Mouse (Mus musculus): ENCODE measurements around the gene Dctn2. TPM values are rescaled to one million over a fixed set of nuclear protein-coding genes. Genes with fewer than 3 reads are reported as not detected.

Gene Dctn2
- total and polyA plus RNA-seq, 2 experiments from 2014 or later, result 154 to 197 TPM

DNA sequence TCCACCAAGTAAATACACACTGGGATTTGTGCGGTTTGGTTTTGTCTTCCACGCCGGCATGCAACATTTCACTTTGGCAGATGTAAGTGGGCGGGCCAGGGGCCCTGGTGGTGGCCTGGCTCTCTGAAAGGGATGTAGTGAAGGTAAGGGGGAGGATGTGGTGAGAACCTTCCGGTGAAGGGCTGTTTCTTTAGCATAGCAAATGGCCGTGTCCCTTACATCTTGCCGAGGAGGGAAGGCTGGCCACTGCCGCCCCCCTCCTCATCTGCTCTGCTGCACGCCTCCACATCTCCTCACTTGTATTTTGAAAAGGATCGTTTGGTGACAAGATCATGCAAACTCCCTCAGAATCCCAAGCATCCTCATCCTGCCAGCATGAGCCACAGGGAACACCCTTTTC lies 40.4 kb upstream of the Dctn2 start:
- WGBS, result 30% methylated on average over 10 of the region's 10 CpGs
- H3K4me1 ChIP-seq (ENCODE audit: control insufficient read depth, insufficient read depth), result no peaks in the 10 kb centered on the region
- H3K9ac ChIP-seq (replicated peaks; ENCODE audit: low read depth, low read length), result no peak overlapping the region
- DNase-seq (ENCODE audit: low spot score), result no peak
- no peak overlapping the region for H3K27ac ChIP-seq (ENCODE audit: low read depth)
- H3K9me3 ChIP-seq (replicated peaks; ENCODE audit: control insufficient read depth, low read length), result no peaks in the 10 kb centered on the region
- ATAC-seq (ENCODE audit: insufficient read depth, low read depth), result no peak
- no peak overlapping the region for H3K4me2 ChIP-seq (ENCODE audit: low read depth, low read length)
- TF ChIP-seq EP300 (IDR thresholded peaks at IDR 0.05; ENCODE audit: low read depth) (no peak), CTCF (IDR thresholded peaks at IDR 0.05; ENCODE audit: low read depth) (no peak)
- H3K27me3 ChIP-seq (ENCODE audit: control insufficient read depth, insufficient read depth, low read length), result peaks cover 22% of the 10 kb centered on the region
- H3K36me3 ChIP-seq (replicated peaks; ENCODE audit: control insufficient read depth, insufficient read depth, low read length), result no peaks in the 10 kb centered on the region
- no peak overlapping the region for H3K4me3 ChIP-seq (ENCODE audit: low read depth, low read length)

- 53% methylated on average over 8 of the region's 8 CpGs for WGBS
- Histone ChIP-seq H3K4me1 (ENCODE audit: control insufficient read depth, insufficient read depth) (no peaks in the 10 kb centered on the region), H3K27ac (ENCODE audit: low read depth) (no peak overlapping the region), H3K9me3 (replicated peaks; ENCODE audit: control insufficient read depth, low read length) (no peaks in the 10 kb centered on the region), H3K9ac (replicated peaks; ENCODE audit: low read depth, low read length) (no peak overlapping the region), H3K4me3 (ENCODE audit: low read depth, low read length) (no peak overlapping the region), H3K4me2 (ENCODE audit: low read depth, low read length) (no peak overlapping the region), H3K27me3 (ENCODE audit: control insufficient read depth, insufficient read depth, low read length) (peaks cover 22% of the 10 kb centered on the region), H3K36me3 (replicated peaks; ENCODE audit: control insufficient read depth, insufficient read depth, low read length) (no peaks in the 10 kb centered on the region)
- TF ChIP-seq EP300 (IDR thresholded peaks at IDR 0.05; ENCODE audit: low read depth) (no peak), CTCF (IDR thresholded peaks at IDR 0.05; ENCODE audit: low read depth) (peak; percentile 45)
- ATAC-seq (ENCODE audit: insufficient read depth, low read depth) (no peak), DNase-seq (ENCODE audit: low spot score) (no peak)
Observed at GRCm38 (mm10) chr10:127226318-127226895, 39.8 kb upstream of the Dctn2 start.

- Histone ChIP-seq H3K9ac (replicated peaks; ENCODE audit: low read depth, low read length) (no peak overlapping the region), H3K9me3 (replicated peaks; ENCODE audit: control insufficient read depth, low read length) (no peaks in the 10 kb centered on the region), H3K27ac (ENCODE audit: low read depth) (no peak overlapping the region), H3K27me3 (ENCODE audit: control insufficient read depth, insufficient read depth, low read length) (peaks cover 22% of the 10 kb centered on the region), H3K36me3 (replicated peaks; ENCODE audit: control insufficient read depth, insufficient read depth, low read length) (no peaks in the 10 kb centered on the region), H3K4me3 (ENCODE audit: low read depth, low read length) (no peak overlapping the region), H3K4me1 (ENCODE audit: control insufficient read depth, insufficient read depth) (no peaks in the 10 kb centered on the region), H3K4me2 (ENCODE audit: low read depth, low read length) (no peak overlapping the region)
- no peak for TF ChIP-seq CTCF (IDR thresholded peaks at IDR 0.05; ENCODE audit: low read depth)
- TF ChIP-seq EP300 (IDR thresholded peaks at IDR 0.05; ENCODE audit: low read depth), result no peak
- DNase-seq (ENCODE audit: low spot score), result no peak
- ATAC-seq (ENCODE audit: insufficient read depth, low read depth), result no peak
- 77% methylated on average over 8 of the region's 8 CpGs for WGBS
Observed at GRCm38 (mm10) chr10:127227163-127227562, 39.0 kb upstream of the Dctn2 start.

GRCm38 (mm10) chr10:127228897-127229296 lies 37.3 kb upstream of the Dctn2 start:
- no peak overlapping the region for H3K27ac ChIP-seq (ENCODE audit: low read depth)
- 18% methylated on average over 4 of the region's 4 CpGs for WGBS
- H3K36me3 ChIP-seq (replicated peaks; ENCODE audit: control insufficient read depth, insufficient read depth, low read length), result no peaks in the 10 kb centered on the region
- H3K4me3 ChIP-seq (ENCODE audit: low read depth, low read length), result no peak overlapping the region
- TF ChIP-seq EP300 (IDR thresholded peaks at IDR 0.05; ENCODE audit: low read depth), result no peak
- TF ChIP-seq CTCF (IDR thresholded peaks at IDR 0.05; ENCODE audit: low read depth), result peak; percentile 72
- H3K27me3 ChIP-seq (ENCODE audit: control insufficient read depth, insufficient read depth, low read length), result peaks cover 22% of the 10 kb centered on the region
- H3K9ac ChIP-seq (replicated peaks; ENCODE audit: low read depth, low read length), result no peak overlapping the region
- no peak overlapping the region for H3K4me2 ChIP-seq (ENCODE audit: low read depth, low read length)
- ATAC-seq (ENCODE audit: insufficient read depth, low read depth) (0 out of 2 replicates have a peak, but pooled peaks have one; percentile 45), DNase-seq (ENCODE audit: low spot score) (peak; percentile 54)
- no peaks in the 10 kb centered on the region for H3K4me1 ChIP-seq (ENCODE audit: control insufficient read depth, insufficient read depth)
- no peaks in the 10 kb centered on the region for H3K9me3 ChIP-seq (replicated peaks; ENCODE audit: control insufficient read depth, low read length)

DNA sequence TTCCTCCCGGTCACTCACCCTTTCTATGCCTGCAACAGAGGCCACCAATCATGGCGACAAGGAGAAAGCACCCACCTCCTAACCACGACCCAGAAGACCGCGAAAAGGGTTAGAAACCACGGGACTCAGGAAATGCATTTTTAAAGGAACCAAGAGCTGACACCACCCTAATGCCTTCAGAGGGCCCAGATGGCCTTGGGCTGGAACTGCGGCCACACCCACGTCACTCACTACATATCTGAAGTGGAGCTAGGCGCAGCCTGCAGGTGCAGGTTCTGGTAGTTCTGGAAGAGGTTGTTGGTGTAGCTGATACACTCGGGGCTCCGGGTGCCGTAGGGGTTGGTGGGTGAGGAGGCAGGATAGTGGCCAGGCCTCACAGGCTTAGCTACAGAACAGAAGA lies 35.5 kb upstream of the Dctn2 start:
- Histone ChIP-seq H3K9me3 (replicated peaks; ENCODE audit: control insufficient read depth, low read length) (no peaks in the 10 kb centered on the region), H3K4me2 (ENCODE audit: low read depth, low read length) (no peak overlapping the region), H3K9ac (replicated peaks; ENCODE audit: low read depth, low read length) (no peak overlapping the region), H3K27ac (ENCODE audit: low read depth) (no peak overlapping the region), H3K4me1 (ENCODE audit: control insufficient read depth, insufficient read depth) (no peaks in the 10 kb centered on the region), H3K4me3 (ENCODE audit: low read depth, low read length) (no peak overlapping the region), H3K36me3 (replicated peaks; ENCODE audit: control insufficient read depth, insufficient read depth, low read length) (no peaks in the 10 kb centered on the region), H3K27me3 (ENCODE audit: control insufficient read depth, insufficient read depth, low read length) (peaks cover 23% of the 10 kb centered on the region)
- no peak for ATAC-seq (ENCODE audit: insufficient read depth, low read depth)
- no peak for DNase-seq (ENCODE audit: low spot score)
- WGBS, result 76% methylated on average over 12 of the region's 12 CpGs
- no peak for TF ChIP-seq CTCF (IDR thresholded peaks at IDR 0.05; ENCODE audit: low read depth)
- no peak for TF ChIP-seq EP300 (IDR thresholded peaks at IDR 0.05; ENCODE audit: low read depth)

DNA sequence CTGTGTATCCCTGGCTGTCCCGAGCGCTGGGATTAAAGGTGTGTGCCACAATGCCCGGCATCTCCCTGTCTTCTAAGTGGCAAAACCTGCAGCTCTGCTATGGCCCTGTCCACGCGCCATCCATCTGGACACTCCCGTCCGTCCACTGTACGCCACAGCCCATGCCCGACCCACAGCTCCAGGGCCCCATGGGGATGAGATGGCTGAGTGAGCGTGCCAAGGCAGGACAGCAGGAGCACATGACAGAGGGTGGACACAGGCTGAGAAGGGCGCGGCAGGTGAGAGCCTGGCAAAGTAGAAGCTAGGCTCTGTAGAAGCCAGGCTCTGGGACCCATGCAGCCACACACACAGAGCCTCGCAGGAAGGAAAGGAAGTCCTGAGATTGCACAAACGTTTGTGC lies 34.4 kb upstream of the Dctn2 start:
- peaks cover 21% of the 10 kb centered on the region; the same call in 1 of the 2 replicates for H3K27me3 ChIP-seq (ENCODE audit: control insufficient read depth, insufficient read depth, low read length)
- H3K27ac ChIP-seq (ENCODE audit: low read depth), result no peak overlapping the region
- 74% methylated on average over 14 of the region's 14 CpGs for whole genome bisulfite sequencing
- DNase-seq (ENCODE audit: low spot score) (no peak), ATAC-seq (ENCODE audit: insufficient read depth, low read depth) (no peak)
- no peaks in the 10 kb centered on the region for H3K4me1 ChIP-seq (ENCODE audit: control insufficient read depth, insufficient read depth)
- H3K36me3 ChIP-seq (replicated peaks; ENCODE audit: control insufficient read depth, insufficient read depth, low read length), result no peaks in the 10 kb centered on the region
- no peak overlapping the region for H3K4me3 ChIP-seq (ENCODE audit: low read depth, low read length)
- H3K4me2 ChIP-seq (ENCODE audit: low read depth, low read length), result no peak overlapping the region
- TF ChIP-seq EP300 (IDR thresholded peaks at IDR 0.05; ENCODE audit: low read depth) (no peak), CTCF (IDR thresholded peaks at IDR 0.05; ENCODE audit: low read depth) (no peak)
- no peak overlapping the region for H3K9ac ChIP-seq (replicated peaks; ENCODE audit: low read depth, low read length)
- no peaks in the 10 kb centered on the region for H3K9me3 ChIP-seq (replicated peaks; ENCODE audit: control insufficient read depth, low read length)

Measured in heart, postnatal 0 days (tissue).